Mouse (Mus musculus) small intestine, adult 2 months (tissue): ENCODE data around the gene Rapgef4. TPM values are rescaled to one million over a fixed set of nuclear protein-coding genes. Genes with fewer than 3 reads are reported as not detected.
A peak's percentile ranks its signal among the peaks of the same experiment; 100 is the strongest.

Experiments used
- H3K27ac ChIP-seq: fragments of 200-500 bp; 2 replicates; pipeline ENCODE4 v1.5.1; 2012; ENCODE audit warnings: low read depth, low read length, control low read depth, inconsistent platforms; ENCODE audit not compliant: insufficient read depth
- H3K27me3 ChIP-seq: fragments of 200-500 bp; 2 replicates; pipeline ENCODE4 v1.6.1; 2012; ENCODE audit warnings: mild to moderate bottlenecking, moderate library complexity, low read length, inconsistent platforms; ENCODE audit not compliant: control insufficient read depth, insufficient read depth
- H3K36me3 ChIP-seq: fragments of 200-500 bp; 2 replicates; pipeline ENCODE4 v1.6.1; 2012; ENCODE audit warnings: mild to moderate bottlenecking, low read length, control low read depth, inconsistent platforms; ENCODE audit not compliant: control insufficient read depth, insufficient read depth
- H3K4me1 ChIP-seq: fragments of 200-500 bp; 2 replicates; pipeline ENCODE4 v1.6.1; 2012; ENCODE audit warnings: low read length, inconsistent platforms, mixed read lengths; ENCODE audit not compliant: control insufficient read depth, insufficient read depth, insufficient read length
- H3K4me3 ChIP-seq: fragments of 200-500 bp; 2 replicates; pipeline ENCODE4 v1.5.1; 2012; ENCODE audit warnings: low read depth, mild to moderate bottlenecking, control low read depth, inconsistent platforms, low read length, moderate library complexity
- CTCF ChIP-seq: fragments of 200-500 bp; IDR thresholded peaks from 2 replicates; pipeline ENCODE4 v1.5.1; 2012; ENCODE audit warnings: low read depth, mild to moderate bottlenecking, control low read depth, inconsistent platforms, low read length, moderate library complexity, mixed read lengths; ENCODE audit not compliant: insufficient replicate concordance, insufficient read length; ENCODE audit errors: extremely low read depth
- POLR2A ChIP-seq: fragments of 200-500 bp; IDR thresholded peaks from 2 replicates; pipeline ENCODE4 v1.6.1; 2012; ENCODE audit warnings: low read depth, mild to moderate bottlenecking, control low read depth, inconsistent platforms, low read length, moderate library complexity
- WGBS: fragments of 180-500 bp; shearing (Covaris S2); methylation state at CpG from one replicate; pipeline ENCODE4 v1.1.7; 2018; 5-methylcytosine and 5-hydroxymethylcytosine counted together
- polyA plus RNA-seq: library from polyadenylated mRNA; depleted of rRNA; stranded (reverse); fragments of >200 nt; gene quantifications from 2 replicates; pipeline ENCODE4 v1.2.3, GENCODE M21; 2012

Gene Rapgef4
- polyA plus RNA-seq, 1 experiment = 2.7 TPM

- Histone ChIP-seq H3K4me3 (no peak overlapping the region), H3K27me3 (0 out of 2 replicates have a peak, but pooled peaks cover under 1% of the 10 kb centered on the region), H3K4me1 (peaks cover 2% of the 10 kb centered on the region; the same call in 1 of the 2 replicates), H3K36me3 (no peaks in the 10 kb centered on the region), H3K27ac (no peak overlapping the region)
- TF ChIP-seq CTCF (no peak), POLR2A (no peak)
- 94% methylated on average over 5 of the region's 5 CpGs for WGBS
Observed at GRCm38 (mm10) chr2:72280524-72280923, 299.5 kb downstream of the Rapgef4 start.

GRCm38 (mm10) chr2:72281971-72282370 lies 300.9 kb downstream of the Rapgef4 start:
- Histone ChIP-seq H3K36me3 (no peaks in the 10 kb centered on the region), H3K27me3 (0 out of 2 replicates have a peak, but pooled peaks cover 4% of the 10 kb centered on the region), H3K4me3 (no peak overlapping the region), H3K27ac (no peak overlapping the region), H3K4me1 (peaks cover 2% of the 10 kb centered on the region; the same call in 1 of the 2 replicates)
- TF ChIP-seq CTCF (no peak), POLR2A (no peak)
- WGBS = 92% methylated on average over 14 of the region's 14 CpGs

- no peak overlapping the region for H3K4me3 ChIP-seq
- no peak for TF ChIP-seq POLR2A
- TF ChIP-seq CTCF = no peak
- H3K4me1 ChIP-seq = peaks cover 5% of the 10 kb centered on the region
- no peak overlapping the region for H3K27ac ChIP-seq
- H3K27me3 ChIP-seq = 0 out of 2 replicates have a peak, but pooled peaks cover 4% of the 10 kb centered on the region
- WGBS = 83% methylated on average over 4 of the region's 4 CpGs
- no peaks in the 10 kb centered on the region for H3K36me3 ChIP-seq
Observed at GRCm38 (mm10) chr2:72282733-72283132, 301.7 kb downstream of the Rapgef4 start.

DNA sequence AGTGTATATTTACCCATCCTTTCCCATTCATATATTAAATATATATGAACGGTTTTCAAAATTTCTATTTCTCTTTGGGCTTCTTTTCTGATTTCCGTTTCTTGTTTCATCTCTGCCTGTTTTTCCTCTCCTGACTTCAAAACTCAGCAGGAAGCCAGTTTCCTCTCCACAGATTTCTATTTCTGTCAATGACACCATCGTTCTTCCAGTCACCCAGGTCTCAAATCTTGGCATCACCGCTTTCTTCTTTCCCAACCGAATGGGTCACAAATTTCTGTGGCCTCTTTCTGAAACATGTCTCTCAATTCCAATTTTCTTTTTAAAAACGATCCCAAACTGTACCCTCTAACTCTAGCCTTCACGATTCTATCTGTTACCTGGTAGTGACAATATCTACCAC lies 303.6 kb downstream of the Rapgef4 start:
- TF ChIP-seq POLR2A (no peak), CTCF (no peak)
- peaks cover 10% of the 10 kb centered on the region for H3K4me1 ChIP-seq
- 84% methylated on average over 7 of the region's 7 CpGs for WGBS
- H3K36me3 ChIP-seq = no peaks in the 10 kb centered on the region
- no peak overlapping the region for H3K27ac ChIP-seq
- no peak overlapping the region for H3K4me3 ChIP-seq
- H3K27me3 ChIP-seq = 0 out of 2 replicates have a peak, but pooled peaks cover 4% of the 10 kb centered on the region

GRCm38 (mm10) chr2:72285256-72285887 lies 304.3 kb downstream of the Rapgef4 start, which contains the start of gene Map3k20:
TSS of gene Map3k20 (plus strand) at chr2:72285637.
- H3K27ac ChIP-seq = peak within 1 kb of the TSS; percentile 41
- 3% methylated on average over 45 of the region's 50 CpGs for WGBS
- H3K4me3 ChIP-seq = peak within 1 kb of the TSS; percentile 99
- H3K27me3 ChIP-seq = 0 out of 2 replicates have a peak, but pooled peaks cover 4% of the 10 kb centered on the region
- TF ChIP-seq CTCF (peak; percentile 22; the same call in 1 of the 2 replicates), POLR2A (no peak; the same call in 1 of the 2 replicates)
- peaks cover 10% of the 10 kb centered on the region for H3K4me1 ChIP-seq
- H3K36me3 ChIP-seq = no peaks in the 10 kb centered on the region

DNA sequence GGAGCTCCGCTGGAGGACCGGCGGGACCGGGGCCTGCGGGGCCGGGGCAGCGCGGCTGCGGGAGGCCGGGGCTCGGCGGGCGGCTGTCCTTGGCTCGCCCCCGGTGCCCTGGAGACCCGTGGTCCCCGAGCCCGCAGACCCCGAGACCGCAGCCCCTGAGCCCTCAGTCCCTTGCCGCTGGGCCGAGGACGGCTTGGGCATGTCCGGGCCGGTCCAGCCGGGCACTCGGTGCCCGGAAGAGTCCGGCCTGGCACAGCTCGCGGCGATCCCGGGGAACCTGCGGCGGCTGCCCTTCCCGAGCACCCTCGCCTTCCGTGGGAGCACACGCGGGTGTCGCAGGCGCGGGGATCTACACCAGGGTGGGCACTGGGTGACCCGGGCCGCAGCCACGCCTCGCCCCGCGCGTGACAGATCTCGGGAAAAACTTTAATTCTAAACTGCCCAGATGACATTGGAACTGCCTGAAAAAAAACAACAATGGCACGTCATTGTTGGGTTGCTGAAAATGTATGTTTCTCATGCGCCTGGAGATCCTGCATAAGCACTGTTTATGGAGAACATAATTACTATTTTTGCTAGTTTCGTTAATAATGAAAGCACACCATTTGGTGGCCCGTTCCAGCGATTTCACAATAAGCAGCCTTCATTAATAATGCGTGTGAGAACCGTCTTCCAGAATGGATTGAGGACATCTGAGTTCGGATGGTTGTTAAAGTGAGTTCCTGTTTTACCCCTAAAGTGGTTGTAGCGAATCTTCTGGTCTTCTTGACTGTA lies 305.0 kb downstream of the Rapgef4 start:
- 0 out of 2 replicates have a peak, but pooled peaks cover 4% of the 10 kb centered on the region for H3K27me3 ChIP-seq
- peak overlapping the region; percentile 99 for H3K4me3 ChIP-seq
- peak overlapping the region; percentile 41 for H3K27ac ChIP-seq
- no peak for TF ChIP-seq POLR2A
- no peak for TF ChIP-seq CTCF
- H3K36me3 ChIP-seq = no peaks in the 10 kb centered on the region
- H3K4me1 ChIP-seq = peaks cover 10% of the 10 kb centered on the region
- WGBS = under 1% methylated on average over 58 of the region's 60 CpGs

DNA sequence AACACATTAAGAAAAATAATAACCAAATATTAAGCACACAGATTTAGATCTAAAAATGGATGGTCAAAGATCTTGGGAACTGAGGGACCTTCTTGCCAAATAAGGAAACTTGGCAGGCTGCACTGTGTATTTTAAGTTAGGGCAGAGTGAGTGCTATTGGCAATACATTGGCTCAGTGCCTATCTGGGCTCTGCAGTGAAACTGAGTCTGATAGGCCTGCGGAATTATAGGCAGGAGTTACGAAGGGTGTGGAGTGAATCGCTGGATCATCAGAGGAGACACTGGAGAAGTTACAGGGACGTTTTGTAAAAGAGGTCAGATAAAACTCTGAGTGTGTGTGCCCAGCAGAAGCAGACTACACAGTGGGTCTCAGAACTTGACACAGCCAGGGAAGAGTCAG lies 306.1 kb downstream of the Rapgef4 start:
- Histone ChIP-seq H3K36me3 (no peaks in the 10 kb centered on the region), H3K4me3 (no peak overlapping the region)
- TF ChIP-seq CTCF = no peak
- TF ChIP-seq POLR2A = no peak

More for the DNA sequence above, 306.1 kb downstream of the Rapgef4 start:
- H3K27ac ChIP-seq = peak overlapping the region; percentile 60
- peaks cover 10% of the 10 kb centered on the region for H3K4me1 ChIP-seq
- WGBS = 13% methylated on average over 4 of the region's 4 CpGs
- 0 out of 2 replicates have a peak, but pooled peaks cover 4% of the 10 kb centered on the region for H3K27me3 ChIP-seq
